Mouse (Mus musculus): ENCODE measurements around the gene Six1.
"Not testable (repeated sequence)": the region's sequence is repeated elsewhere in the genome, so short reads cannot be mapped to it uniquely, and the experiment has no call there.

Six1 gene

DNA sequence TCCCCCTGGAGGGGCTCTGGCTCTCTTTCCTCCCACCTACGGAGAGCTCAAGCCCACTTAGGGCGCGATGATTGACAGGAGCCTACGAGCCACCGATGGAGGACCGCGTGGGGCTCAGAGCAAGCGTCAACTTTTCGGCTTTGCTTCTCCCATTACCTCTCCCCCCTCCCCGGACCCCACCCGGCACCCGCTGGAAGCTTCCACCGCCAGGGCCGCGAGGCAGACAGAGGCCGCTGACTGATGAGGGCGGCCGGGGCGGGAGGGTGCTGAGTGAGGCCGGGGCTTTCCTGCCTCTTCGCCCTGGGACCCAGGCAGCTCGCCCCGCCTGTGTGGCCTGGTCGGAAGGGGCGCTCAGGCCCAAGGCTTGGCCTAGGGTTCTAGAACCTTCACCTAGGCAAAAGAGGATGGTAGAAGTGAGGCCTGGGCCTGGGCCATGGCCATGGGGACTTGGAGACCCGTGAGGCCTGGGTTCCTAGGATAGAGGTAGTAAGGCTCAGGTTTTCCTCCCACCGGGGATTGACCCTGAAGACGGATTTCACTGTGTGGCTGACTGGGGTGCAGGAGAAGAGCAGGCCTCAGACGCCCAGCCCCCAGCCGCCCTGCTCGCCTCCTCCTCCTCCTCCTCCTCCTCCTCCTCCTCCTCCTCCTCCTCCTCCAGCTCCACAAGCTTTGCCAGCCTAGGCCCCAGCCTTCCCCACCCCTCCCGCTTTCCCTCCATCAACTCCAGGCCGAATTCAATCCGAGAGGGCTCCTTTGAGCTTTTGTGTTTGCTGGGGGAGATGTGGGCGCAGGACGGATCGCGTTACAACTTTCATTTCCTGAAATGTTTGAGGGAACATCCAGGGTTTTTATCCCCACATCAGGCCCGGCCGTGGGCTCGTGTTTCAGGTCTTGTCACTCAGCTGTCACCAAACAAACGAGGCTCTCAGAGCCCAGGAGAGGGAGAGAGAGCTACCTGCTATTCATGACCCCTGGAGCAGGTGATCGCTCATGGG lies 18.5 kb downstream of the Six1 start:
- DNase-seq (ENCODE audit: low read depth, low spot score), result no peak

DNA sequence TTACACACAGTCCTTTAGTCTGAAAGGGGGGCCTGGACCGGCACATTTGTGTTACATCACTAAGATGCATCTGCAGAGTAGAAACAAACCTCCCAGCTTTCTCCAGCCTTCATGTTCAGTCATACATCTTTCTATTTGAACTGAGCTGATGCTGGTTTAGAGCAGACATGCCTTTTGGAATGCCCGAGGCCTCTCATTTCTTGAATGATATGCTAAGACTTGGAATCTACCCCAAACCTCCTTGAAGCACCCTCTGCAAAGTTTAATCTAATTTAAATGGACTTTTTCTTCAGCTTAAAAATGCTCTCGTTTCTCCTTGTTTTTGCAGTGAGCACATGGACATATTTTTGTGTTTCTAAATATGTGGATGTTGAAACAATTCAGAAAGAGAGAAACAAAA lies 21.0 kb downstream of the Six1 start:
- DNase-seq (ENCODE audit: low read depth, low spot score), result no peak

DNA sequence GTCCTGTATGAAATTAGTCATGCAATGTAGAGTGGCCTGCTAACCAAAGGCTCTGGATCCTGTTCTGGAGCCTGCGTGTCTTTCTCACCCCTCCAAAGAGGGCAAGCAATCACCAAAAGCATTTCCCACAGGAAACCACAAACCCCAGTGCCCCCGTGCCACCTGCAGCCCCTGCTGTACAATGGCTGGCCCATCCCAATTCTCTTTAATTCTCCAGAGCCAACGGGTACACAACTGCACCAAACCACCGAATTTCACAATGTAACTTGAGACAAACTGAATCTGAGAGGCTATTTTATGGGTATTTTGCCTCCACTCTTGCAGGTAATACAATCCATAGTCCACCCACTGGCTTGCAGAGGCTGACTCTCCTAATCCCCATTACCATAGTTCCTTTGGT lies 22.4 kb downstream of the Six1 start:
- no peak for DNase-seq (ENCODE audit: low read depth, low spot score)

DNA sequence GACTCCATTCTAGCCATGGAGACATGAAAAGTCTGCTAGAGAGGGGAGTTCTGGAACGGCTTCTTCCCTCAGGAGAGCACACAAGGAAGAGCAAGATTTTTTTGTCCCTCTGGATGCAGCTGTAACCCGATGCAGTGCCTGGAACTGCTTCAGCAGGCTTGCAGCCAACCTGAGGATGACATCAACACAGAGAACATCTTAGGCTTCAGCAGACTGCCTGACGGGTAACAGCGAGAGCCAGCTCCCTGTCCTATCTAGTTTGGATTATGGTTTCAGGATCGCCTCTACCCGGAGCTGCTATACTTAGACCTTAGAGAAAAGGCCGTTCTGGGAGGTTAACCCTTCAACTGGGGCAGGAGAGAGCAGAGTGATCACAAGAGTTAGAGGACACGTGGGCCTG lies 28.2 kb downstream of the Six1 start:
- DNase-seq (ENCODE audit: low read depth, low spot score), result no peak

DNA sequence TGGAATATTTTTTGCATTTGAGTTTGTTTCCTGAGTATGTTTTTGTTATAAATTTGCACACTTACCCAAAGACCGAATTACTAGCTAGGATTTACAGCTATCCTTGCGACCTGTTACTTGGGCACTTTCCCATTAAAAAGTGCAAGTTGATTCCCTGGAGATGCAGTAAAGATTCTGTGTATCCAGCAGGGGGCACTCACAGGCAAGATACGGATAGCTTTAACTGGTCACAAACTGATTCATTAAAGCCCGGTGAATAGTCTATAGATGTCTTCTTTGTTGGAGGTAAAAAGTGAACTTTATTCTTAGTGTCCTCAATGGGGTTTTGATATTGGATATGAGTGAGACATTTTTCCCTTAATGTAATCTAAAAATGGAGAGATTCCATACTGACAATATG lies 32.7 kb downstream of the Six1 start:
- no peak for DNase-seq (ENCODE audit: low read depth, low spot score)

DNA sequence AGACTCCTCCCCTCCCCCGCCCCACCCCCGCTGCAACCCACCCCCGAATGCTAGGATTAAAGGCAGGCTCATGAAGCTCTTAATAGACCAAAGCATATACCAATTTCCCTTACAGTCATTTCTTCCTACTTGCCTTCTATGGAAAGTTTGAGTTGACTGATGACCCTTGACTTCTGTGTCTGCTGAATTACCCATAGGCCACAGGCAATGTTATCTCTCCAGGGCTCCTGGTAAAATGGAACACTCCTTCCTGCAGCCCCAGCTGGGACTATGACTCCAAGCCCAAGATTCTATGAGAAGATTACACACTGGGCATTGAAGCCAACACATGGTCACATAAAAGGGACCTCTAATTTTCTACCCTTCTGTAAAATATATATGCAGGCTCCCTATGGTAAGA lies 33.3 kb downstream of the Six1 start:
- DNase-seq (ENCODE audit: low read depth, low spot score), result no peak

DNA sequence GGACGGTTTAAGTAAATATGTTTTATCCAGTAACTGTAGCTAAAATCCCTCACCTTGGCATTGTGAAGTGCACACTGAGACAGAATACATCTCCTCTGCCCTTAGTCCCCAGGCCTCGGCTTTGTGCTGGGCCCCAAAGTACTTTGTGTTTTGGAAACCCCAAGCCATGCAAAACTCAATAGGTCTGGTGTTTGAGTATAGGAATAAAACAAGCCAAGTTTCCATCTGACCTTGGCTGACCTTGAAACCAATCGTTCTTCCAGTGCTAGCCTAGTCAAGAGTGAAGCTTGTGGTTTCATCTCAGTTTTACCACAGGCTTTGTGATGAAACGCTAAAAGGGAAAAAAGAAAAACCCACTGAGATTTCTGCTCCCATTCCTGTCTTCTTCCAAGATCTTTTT lies 34.8 kb downstream of the Six1 start:
- DNase-seq (ENCODE audit: low read depth, low spot score), result no peak

DNA sequence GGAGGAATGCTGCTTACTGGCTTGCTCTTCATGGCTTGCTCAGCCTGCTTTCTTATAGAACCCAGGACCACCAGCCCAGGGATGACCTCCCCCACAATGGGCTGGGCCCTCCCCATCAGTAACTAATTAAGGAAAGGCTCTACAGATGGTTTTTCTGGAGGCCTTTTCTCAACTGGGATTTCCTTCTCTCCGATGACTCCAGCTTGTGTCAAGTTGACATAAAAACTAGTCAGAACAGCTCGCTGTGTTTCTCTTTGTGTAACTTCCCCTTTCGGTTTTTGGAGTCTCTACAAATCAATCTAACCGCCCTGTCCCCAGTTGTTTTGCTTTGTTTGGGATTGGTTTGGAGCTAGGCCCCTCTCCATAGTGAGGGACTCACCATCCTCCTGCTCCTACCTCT lies 37.5 kb downstream of the Six1 start:
- DNase-seq (ENCODE audit: low read depth, low spot score), result no peak

DNA sequence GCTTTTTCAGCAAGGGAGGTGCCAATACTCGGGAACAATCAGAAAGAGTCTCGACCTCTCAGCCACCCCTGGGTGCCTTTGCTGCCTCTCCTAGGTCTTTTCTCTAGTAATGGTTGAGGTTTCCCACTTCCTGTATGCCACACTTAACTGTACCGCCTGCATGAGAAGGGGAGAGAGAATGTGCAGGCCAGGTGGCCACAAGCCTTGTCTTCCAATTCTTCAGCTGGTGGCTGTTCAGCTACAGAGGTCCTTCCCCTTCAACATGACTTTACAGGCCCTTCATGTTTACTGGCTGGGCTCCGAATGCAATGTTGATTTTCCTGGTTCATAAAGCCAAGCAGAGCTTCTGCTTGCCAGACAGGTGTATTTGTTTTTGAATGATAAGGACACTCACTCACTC lies 39.4 kb downstream of the Six1 start:
- DNase-seq (ENCODE audit: low read depth, low spot score), result no peak

DNA sequence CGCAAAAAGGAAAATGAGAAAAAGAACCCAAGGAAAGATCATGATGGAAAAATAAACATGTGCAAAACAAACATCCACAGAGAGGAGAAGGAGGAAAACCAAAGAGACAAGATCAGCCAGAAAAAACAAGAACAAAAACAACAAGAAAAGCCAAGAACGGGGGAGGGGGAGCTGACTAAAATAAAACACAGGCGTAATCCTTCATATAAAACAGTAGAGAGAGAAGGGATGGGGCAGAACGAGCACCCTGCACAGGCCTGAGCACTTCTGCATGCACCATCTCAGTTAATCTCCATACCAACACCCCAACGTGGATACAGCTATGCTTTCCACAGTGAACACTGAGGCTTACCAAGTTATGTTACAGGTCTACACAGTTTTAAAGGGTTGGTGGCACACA lies 40.9 kb downstream of the Six1 start:
- DNase-seq (ENCODE audit: low read depth, low spot score), result no peak

DNA sequence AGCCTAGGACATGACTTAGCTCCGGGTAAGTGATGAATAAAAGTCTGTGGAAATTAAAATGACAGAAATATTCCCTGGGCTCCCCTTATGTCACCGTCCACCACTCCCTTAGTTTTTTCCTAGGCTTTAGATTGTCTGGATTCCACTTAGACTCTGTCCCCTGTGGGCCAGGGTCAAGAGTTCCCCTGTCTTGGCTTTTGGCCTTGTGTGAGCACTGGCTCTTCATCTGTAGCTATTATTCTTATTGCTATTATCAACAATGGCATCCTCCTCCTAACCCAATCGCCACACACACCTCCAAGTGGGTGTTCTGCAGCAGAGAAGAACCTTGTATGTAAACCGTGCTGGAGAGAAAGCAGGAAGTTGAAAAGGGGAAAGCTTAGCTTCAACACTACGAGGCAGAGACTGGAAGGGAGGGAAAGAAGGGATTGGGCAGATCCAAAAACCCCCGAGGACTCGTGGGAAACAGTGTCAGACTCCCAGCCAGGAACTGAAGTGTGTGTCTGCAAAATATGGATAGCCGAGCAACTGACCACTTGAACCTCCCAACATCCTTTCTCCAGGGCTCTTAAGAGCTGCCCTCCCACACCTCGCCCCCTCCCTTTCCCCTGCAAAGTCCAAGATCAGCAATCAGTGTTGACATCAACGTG lies 41.4 kb downstream of the Six1 start:
- no peak for DNase-seq (ENCODE audit: low read depth, low spot score)

DNA sequence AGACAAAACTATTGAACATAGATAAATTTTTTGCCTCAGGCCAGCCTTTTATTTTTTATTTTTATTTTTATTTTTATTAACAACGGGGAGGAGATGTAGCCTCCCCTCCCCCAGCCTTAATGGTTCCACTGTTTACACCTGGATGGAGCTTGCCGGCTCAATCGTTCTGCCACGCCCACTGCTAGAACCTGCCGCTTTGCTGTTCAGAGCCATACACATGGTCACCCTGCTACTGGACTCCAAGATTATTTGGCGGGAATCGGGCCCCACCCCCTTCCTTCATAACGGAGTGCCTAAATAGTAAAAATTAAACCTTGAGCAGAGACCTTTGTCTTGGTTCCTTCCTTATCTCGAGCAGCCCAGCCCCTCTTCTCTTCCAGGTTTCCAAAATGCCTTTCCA lies 50.8 kb downstream of the Six1 start:
- DNase-seq (ENCODE audit: low read depth, low spot score), result not testable (repeated sequence)

DNA sequence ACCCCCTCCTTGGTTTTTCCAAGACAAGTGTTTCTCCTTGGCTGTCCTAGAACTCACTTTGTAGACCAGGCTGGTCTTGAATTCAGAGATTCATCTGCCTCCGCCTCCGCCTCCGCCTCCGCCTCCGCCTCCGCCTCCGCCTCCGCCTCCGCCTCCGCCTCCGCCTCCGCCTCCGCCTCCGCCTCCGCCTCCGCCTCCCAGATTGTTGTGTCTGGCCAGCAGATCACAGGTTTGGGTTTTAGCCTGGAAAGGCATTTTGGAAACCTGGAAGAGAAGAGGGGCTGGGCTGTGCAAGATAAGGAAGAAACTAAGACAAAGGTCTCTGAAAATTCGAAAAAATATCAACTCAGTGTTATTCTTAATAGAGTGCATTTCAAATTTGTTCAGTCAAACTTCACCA lies 51.4 kb downstream of the Six1 start:
- not testable (repeated sequence) for DNase-seq (ENCODE audit: low read depth, low spot score)

DNA sequence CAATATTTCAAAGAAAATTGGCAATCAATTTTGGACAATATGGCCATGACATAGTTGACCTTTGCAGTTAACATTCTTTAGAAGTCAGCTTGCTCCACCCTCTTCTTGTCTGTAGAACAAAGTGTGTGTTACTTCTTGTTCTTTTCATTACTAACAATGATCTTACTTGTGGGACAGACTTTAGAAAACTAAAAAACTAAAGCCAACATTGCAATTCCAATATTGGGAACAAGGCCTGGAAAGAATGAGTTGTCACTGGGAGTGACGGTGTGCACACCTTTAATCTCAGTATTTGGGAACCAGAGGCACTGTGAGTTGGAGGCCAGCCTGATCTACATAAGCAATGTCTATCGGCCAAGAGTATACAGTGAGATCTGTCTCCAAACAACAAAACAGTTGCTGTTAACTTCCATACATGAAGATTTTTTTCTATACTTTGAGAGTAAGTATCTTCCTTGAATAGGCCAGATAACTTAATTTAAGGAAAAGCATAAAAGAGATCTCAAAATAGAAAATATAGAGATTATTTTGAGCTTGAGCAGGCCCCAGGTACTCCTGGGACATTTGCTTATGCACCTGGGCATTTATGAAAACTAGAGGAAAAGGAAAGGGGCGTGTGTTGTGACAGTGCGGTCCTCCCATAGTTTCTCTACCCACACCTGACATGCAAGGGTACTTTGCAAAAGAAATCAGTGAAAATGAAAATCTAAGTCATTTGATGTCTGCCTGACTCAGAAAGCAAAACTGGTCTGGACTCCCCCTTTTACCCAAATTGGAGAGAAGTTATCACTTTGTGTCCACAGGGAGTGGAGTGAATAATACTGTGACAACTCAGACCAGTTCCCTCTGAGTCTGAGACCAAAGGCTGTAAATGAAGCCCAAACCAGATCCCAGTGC lies 55.3 kb downstream of the Six1 start:
- no peak for DNase-seq (ENCODE audit: low read depth, low spot score)

DNA sequence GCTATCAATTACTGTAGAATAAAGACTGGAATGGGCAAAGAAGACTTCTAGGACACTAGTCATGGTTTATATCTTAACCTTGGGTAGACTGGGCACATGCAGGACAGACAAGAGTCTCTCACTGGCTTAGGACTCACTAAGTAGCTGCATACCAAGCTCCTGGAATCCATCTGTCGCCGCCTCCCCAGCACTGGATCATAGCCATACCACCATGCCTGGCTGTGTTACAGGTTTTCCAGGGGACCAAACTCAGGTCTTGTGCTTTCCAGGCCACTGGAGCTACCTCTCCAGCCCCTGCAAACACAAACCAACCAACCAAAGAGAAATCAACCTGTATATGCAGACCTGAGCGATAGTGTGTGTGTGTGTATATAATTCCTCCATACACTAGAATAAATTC lies 57.0 kb downstream of the Six1 start:
- no peak for DNase-seq (ENCODE audit: low read depth, low spot score)
